Mouse (Mus musculus): Measurements from ENCODE around the gene Gm20458. TPM values are rescaled to one million over a fixed set of nuclear protein-coding genes. Genes with fewer than 3 reads are reported as not detected.

Gm20458 gene
- polyA plus RNA-seq, 1 experiment = 7.4 TPM

DNA sequence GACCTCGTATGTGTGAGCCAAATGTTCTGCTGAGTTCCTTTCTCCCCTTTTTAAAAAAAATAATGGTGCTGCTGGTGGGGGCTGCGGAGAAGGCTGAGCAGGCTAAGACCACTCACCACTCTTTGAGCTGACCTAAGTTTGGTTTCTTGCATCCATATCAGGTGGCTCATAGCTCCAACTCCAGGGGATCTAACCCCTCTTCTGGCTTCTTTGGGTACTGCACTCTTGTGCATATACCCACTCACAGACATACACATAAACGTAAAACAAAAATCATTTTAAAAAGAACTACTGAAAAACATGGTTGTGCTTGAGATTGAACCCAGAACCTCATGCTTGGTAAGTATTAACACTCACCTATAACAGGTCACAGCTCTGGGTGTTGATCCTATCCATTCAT is 44.2 kb downstream of the Gm20458 start:
- no peak overlapping the region for H3K4me3 ChIP-seq (ENCODE audit: insufficient read depth, low read length)
- H3K27ac ChIP-seq (ENCODE audit: insufficient read depth, low read length) = no peak overlapping the region
- TF ChIP-seq POLR2A (IDR thresholded peaks at IDR 0.05; ENCODE audit: extremely low read depth, insufficient read depth, low read length) (no peak), CTCF (IDR thresholded peaks at IDR 0.05; ENCODE audit: extremely low read depth, insufficient read depth, low read length) (no peak)
- no peaks in the 10 kb centered on the region for H3K4me1 ChIP-seq (ENCODE audit: control insufficient read depth, insufficient read depth, low read length)

GRCm38 (mm10) chr2:164505619-164506347 is 45.0 kb downstream of the Gm20458 start:
- H3K27ac ChIP-seq (ENCODE audit: insufficient read depth, low read length) = no peak overlapping the region
- TF ChIP-seq POLR2A (IDR thresholded peaks at IDR 0.05; ENCODE audit: extremely low read depth, insufficient read depth, low read length) (no peak), CTCF (IDR thresholded peaks at IDR 0.05; ENCODE audit: extremely low read depth, insufficient read depth, low read length) (no peak)

GRCm38 (mm10) chr2:164507811-164508210 is 47.0 kb downstream of the Gm20458 start:
- no peak for TF ChIP-seq POLR2A (IDR thresholded peaks at IDR 0.05; ENCODE audit: extremely low read depth, insufficient read depth, low read length)
- TF ChIP-seq CTCF (IDR thresholded peaks at IDR 0.05; ENCODE audit: extremely low read depth, insufficient read depth, low read length) = no peak
- no peak overlapping the region for H3K4me3 ChIP-seq (ENCODE audit: insufficient read depth, low read length)
- no peaks in the 10 kb centered on the region for H3K4me1 ChIP-seq (ENCODE audit: control insufficient read depth, insufficient read depth, low read length)
- H3K27ac ChIP-seq (ENCODE audit: insufficient read depth, low read length) = no peak overlapping the region

More at GRCm38 (mm10) chr2:164505619-164506347, 45.0 kb downstream of the Gm20458 start:
- no peak overlapping the region for H3K4me3 ChIP-seq (ENCODE audit: insufficient read depth, low read length)
- no peaks in the 10 kb centered on the region for H3K4me1 ChIP-seq (ENCODE audit: control insufficient read depth, insufficient read depth, low read length)

DNA sequence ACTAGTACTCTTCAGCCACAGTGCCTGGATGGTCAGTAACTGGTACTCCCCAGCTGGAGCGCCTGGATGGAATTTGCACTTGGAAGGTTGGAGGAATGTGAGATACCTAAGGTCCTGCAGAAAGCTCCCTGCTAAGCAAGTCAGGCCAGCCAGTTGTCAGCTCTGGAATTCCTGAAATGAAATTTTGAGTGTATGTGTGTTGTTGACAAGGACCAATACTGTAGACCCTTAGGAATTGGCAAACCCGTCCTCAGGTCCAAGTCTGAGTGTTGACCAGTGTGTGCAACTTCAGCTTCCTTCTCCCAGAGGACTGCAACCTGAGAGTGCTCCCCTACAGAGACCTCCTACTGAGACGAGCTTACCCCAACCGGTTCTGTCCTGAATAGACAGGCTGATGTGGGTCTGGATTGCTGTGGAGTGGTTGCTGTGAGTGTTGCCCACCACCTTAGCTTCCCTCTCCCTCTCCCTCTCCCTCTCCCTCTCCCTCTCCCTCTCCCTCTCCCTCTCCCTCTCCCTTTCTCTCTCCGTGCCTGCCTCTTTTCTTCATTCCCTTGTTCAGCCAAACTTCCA is 49.9 kb downstream of the Gm20458 start:
- no peaks in the 10 kb centered on the region for H3K4me1 ChIP-seq (ENCODE audit: control insufficient read depth, insufficient read depth, low read length)
- no peak overlapping the region for H3K4me3 ChIP-seq (ENCODE audit: insufficient read depth, low read length)
- H3K27ac ChIP-seq (ENCODE audit: insufficient read depth, low read length) = no peak overlapping the region
- TF ChIP-seq POLR2A (IDR thresholded peaks at IDR 0.05; ENCODE audit: extremely low read depth, insufficient read depth, low read length) (no peak), CTCF (IDR thresholded peaks at IDR 0.05; ENCODE audit: extremely low read depth, insufficient read depth, low read length) (no peak)

DNA sequence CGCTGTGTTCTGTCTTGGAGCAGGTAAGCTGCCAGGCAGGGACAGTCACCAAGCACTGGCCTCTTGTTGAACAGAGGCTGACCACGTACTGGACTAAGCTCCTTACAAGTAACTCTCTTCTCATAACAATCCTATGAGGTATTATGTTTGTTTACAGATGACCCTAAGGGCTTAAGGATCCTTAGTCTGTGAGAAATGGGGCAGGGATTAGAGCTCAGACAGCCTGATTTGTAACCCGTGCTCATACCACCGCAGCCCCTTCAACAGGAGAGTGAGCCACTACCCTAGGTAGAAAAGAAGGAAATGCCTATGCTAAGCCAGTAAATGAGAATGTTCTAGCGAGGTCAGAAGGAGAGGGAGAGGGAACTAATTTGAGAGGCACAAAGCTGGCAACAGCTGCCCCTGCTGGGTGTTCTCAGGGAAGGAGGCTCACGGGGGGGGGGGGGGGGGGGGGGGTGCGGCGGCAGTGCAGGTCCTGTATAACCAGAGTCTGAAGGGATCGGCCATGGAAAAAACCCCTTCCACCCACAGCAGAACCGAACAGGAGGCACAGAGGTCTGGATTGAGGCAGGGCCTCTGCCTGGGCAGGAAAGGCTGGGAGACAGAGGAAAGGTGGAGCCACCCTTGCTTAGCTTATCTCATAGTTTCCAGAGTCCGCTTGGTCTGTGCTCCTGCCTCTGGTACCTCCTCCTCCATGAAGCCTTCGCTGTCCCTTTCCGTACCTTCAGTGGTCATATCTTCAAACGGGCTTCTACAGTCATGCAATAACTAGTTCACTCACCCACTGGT is 51.5 kb downstream of the Gm20458 start:
- Histone ChIP-seq H3K4me1 (ENCODE audit: control insufficient read depth, insufficient read depth, low read length) (no peaks in the 10 kb centered on the region), H3K27ac (ENCODE audit: insufficient read depth, low read length) (no peak overlapping the region), H3K4me3 (ENCODE audit: insufficient read depth, low read length) (no peak overlapping the region)
- TF ChIP-seq CTCF (IDR thresholded peaks at IDR 0.05; ENCODE audit: extremely low read depth, insufficient read depth, low read length) (no peak), POLR2A (IDR thresholded peaks at IDR 0.05; ENCODE audit: extremely low read depth, insufficient read depth, low read length) (no peak)

DNA sequence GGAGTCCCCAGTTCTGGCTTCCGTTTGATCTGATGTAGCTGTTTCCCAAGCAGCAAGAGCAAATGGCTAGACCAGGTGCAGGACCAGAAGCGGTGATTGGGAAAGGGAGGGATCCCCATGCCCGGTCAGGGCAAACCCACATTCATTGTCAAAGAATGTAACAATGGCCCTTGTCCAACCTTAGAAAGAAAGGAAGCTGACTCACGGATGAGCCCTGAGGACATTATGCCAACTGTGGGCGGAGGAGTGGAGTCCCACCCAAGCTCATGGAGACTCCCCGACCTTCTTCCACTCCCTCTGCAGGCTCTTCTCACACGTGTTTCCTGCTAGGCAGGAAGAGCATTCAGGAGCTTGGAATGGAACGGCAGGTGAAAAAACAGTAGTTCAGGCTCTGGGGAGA is 52.6 kb downstream of the Gm20458 start:
- no peaks in the 10 kb centered on the region for H3K4me1 ChIP-seq (ENCODE audit: control insufficient read depth, insufficient read depth, low read length)
- no peak overlapping the region for H3K4me3 ChIP-seq (ENCODE audit: insufficient read depth, low read length)
- no peak for TF ChIP-seq CTCF (IDR thresholded peaks at IDR 0.05; ENCODE audit: extremely low read depth, insufficient read depth, low read length)
- TF ChIP-seq POLR2A (IDR thresholded peaks at IDR 0.05; ENCODE audit: extremely low read depth, insufficient read depth, low read length) = no peak
- H3K27ac ChIP-seq (ENCODE audit: insufficient read depth, low read length) = no peak overlapping the region

GRCm38 (mm10) chr2:164514916-164515315 is 54.1 kb downstream of the Gm20458 start:
- Histone ChIP-seq H3K4me3 (ENCODE audit: insufficient read depth, low read length) (no peak overlapping the region), H3K27ac (ENCODE audit: insufficient read depth, low read length) (no peak overlapping the region), H3K4me1 (ENCODE audit: control insufficient read depth, insufficient read depth, low read length) (no peaks in the 10 kb centered on the region)
- no peak for TF ChIP-seq POLR2A (IDR thresholded peaks at IDR 0.05; ENCODE audit: extremely low read depth, insufficient read depth, low read length)
- no peak for TF ChIP-seq CTCF (IDR thresholded peaks at IDR 0.05; ENCODE audit: extremely low read depth, insufficient read depth, low read length)

DNA sequence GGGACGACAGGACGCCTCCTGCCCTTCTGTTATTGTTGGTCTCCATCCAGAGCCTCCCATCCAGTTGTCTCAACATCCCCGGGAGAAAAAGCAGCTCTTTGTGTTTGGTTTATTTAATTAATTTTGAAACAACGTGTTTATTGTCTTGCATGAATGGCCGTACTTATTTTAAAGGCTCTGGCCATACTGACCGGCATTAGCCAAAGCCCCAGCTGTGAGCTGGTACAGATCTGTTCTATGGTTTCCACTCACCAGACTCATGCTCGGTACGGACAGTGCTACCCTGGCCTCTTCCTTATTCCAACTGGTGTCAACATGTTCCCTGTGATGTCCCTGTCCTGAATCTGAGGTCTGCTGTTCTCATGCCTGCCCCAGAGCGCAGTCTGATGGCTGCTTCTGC is 55.1 kb downstream of the Gm20458 start:
- TF ChIP-seq POLR2A (IDR thresholded peaks at IDR 0.05; ENCODE audit: extremely low read depth, insufficient read depth, low read length) (no peak), CTCF (IDR thresholded peaks at IDR 0.05; ENCODE audit: extremely low read depth, insufficient read depth, low read length) (no peak)
- H3K27ac ChIP-seq (ENCODE audit: insufficient read depth, low read length) = no peak overlapping the region
- H3K4me3 ChIP-seq (ENCODE audit: insufficient read depth, low read length) = no peak overlapping the region

GRCm38 (mm10) chr2:164516592-164516991 is 55.8 kb downstream of the Gm20458 start:
- TF ChIP-seq CTCF (IDR thresholded peaks at IDR 0.05; ENCODE audit: extremely low read depth, insufficient read depth, low read length) (no peak), POLR2A (IDR thresholded peaks at IDR 0.05; ENCODE audit: extremely low read depth, insufficient read depth, low read length) (no peak)
- Histone ChIP-seq H3K27ac (ENCODE audit: insufficient read depth, low read length) (no peak overlapping the region), H3K4me1 (ENCODE audit: control insufficient read depth, insufficient read depth, low read length) (no peaks in the 10 kb centered on the region), H3K4me3 (ENCODE audit: insufficient read depth, low read length) (no peak overlapping the region)

More for the DNA sequence above, 55.1 kb downstream of the Gm20458 start:
- no peaks in the 10 kb centered on the region for H3K4me1 ChIP-seq (ENCODE audit: control insufficient read depth, insufficient read depth, low read length)
